Mouse (Mus musculus): ENCODE measurements around the gene Itpr1. TPM values are rescaled to one million over a fixed set of nuclear protein-coding genes. Genes with fewer than 3 reads are reported as not detected.

Gene Itpr1
- polyA plus RNA-seq, 1 experiment: 4.7 TPM

GRCm38 (mm10) chr6:108238011-108238410 is 25.1 kb downstream of the Itpr1 start:
- WGBS: 84% methylated on average over 4 of the region's 4 CpGs
- Histone ChIP-seq H3K27me3 (ENCODE audit: control insufficient read depth, insufficient read depth, low read length) (no peaks in the 10 kb centered on the region), H3K27ac (ENCODE audit: insufficient read depth, low read depth, low read length) (no peak overlapping the region), H3K4me1 (ENCODE audit: control insufficient read depth, insufficient read depth, insufficient read length, low read length) (no peaks in the 10 kb centered on the region; the same call in 1 of the 2 replicates), H3K4me3 (ENCODE audit: low read depth, low read length) (no peak overlapping the region), H3K36me3 (ENCODE audit: control insufficient read depth, insufficient read depth, low read length) (peaks cover 2% of the 10 kb centered on the region; the same call in 1 of the 2 replicates)
- no peak for TF ChIP-seq POLR2A (IDR thresholded peaks at IDR 0.05; ENCODE audit: low read depth, low read length)
- TF ChIP-seq CTCF (IDR thresholded peaks at IDR 0.05; ENCODE audit: extremely low read depth, insufficient read length, insufficient replicate concordance, low read depth, low read length): no peak

- whole genome bisulfite sequencing: 79% methylated on average over 4 of the region's 4 CpGs
- H3K36me3 ChIP-seq (ENCODE audit: control insufficient read depth, insufficient read depth, low read length): peaks cover 2% of the 10 kb centered on the region; the same call in 1 of the 2 replicates
- TF ChIP-seq CTCF (IDR thresholded peaks at IDR 0.05; ENCODE audit: extremely low read depth, insufficient read length, insufficient replicate concordance, low read depth, low read length): no peak
- TF ChIP-seq POLR2A (IDR thresholded peaks at IDR 0.05; ENCODE audit: low read depth, low read length): no peak
Observed at GRCm38 (mm10) chr6:108239056-108239455, 26.2 kb downstream of the Itpr1 start.

GRCm38 (mm10) chr6:108240004-108240403 is 27.1 kb downstream of the Itpr1 start:
- Histone ChIP-seq H3K27ac (ENCODE audit: insufficient read depth, low read depth, low read length) (no peak overlapping the region), H3K36me3 (ENCODE audit: control insufficient read depth, insufficient read depth, low read length) (peaks cover 2% of the 10 kb centered on the region; the same call in 1 of the 2 replicates), H3K4me1 (ENCODE audit: control insufficient read depth, insufficient read depth, insufficient read length, low read length) (no peaks in the 10 kb centered on the region; the same call in 1 of the 2 replicates), H3K27me3 (ENCODE audit: control insufficient read depth, insufficient read depth, low read length) (no peaks in the 10 kb centered on the region), H3K4me3 (ENCODE audit: low read depth, low read length) (no peak overlapping the region)
- TF ChIP-seq CTCF (IDR thresholded peaks at IDR 0.05; ENCODE audit: extremely low read depth, insufficient read length, insufficient replicate concordance, low read depth, low read length) (no peak), POLR2A (IDR thresholded peaks at IDR 0.05; ENCODE audit: low read depth, low read length) (no peak)
- WGBS: 67% methylated on average over 1 of the region's 1 CpGs

More at GRCm38 (mm10) chr6:108239056-108239455, 26.2 kb downstream of the Itpr1 start:
- no peaks in the 10 kb centered on the region; the same call in 1 of the 2 replicates for H3K4me1 ChIP-seq (ENCODE audit: control insufficient read depth, insufficient read depth, insufficient read length, low read length)
- no peaks in the 10 kb centered on the region for H3K27me3 ChIP-seq (ENCODE audit: control insufficient read depth, insufficient read depth, low read length)
- no peak overlapping the region for H3K27ac ChIP-seq (ENCODE audit: insufficient read depth, low read depth, low read length)
- no peak overlapping the region for H3K4me3 ChIP-seq (ENCODE audit: low read depth, low read length)

DNA sequence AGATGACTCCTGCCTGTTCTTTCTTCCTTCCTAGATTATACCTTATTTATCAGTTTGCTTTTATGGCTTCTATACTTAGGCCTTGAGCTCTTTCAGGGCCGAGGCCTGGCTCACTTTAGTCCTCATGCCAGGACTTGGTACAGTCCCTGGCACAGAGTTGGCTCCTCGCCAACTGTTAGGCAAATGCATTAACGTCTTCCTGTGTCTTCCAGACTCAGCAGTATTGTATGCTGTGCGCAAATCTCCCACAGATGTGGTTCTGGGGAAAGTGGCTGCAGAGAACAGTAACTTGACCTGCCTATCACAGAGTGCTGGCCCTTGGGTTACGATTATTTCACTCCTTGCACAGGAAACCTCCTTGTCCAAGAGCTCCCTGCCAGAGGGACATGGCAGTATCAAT is 27.9 kb downstream of the Itpr1 start:
- H3K4me3 ChIP-seq (ENCODE audit: low read depth, low read length): no peak overlapping the region

GRCm38 (mm10) chr6:108244571-108244970 is 31.7 kb downstream of the Itpr1 start:
- Histone ChIP-seq H3K36me3 (ENCODE audit: control insufficient read depth, insufficient read depth, low read length) (no peaks in the 10 kb centered on the region), H3K27ac (ENCODE audit: insufficient read depth, low read depth, low read length) (no peak overlapping the region), H3K27me3 (ENCODE audit: control insufficient read depth, insufficient read depth, low read length) (no peaks in the 10 kb centered on the region), H3K4me3 (ENCODE audit: low read depth, low read length) (no peak overlapping the region), H3K4me1 (ENCODE audit: control insufficient read depth, insufficient read depth, insufficient read length, low read length) (peaks cover 5% of the 10 kb centered on the region; the same call in 1 of the 2 replicates)
- WGBS: 88% methylated on average over 8 of the region's 8 CpGs
- TF ChIP-seq POLR2A (IDR thresholded peaks at IDR 0.05; ENCODE audit: low read depth, low read length) (no peak), CTCF (IDR thresholded peaks at IDR 0.05; ENCODE audit: extremely low read depth, insufficient read length, insufficient replicate concordance, low read depth, low read length) (no peak)

More for the DNA sequence above, 27.9 kb downstream of the Itpr1 start:
- TF ChIP-seq CTCF (IDR thresholded peaks at IDR 0.05; ENCODE audit: extremely low read depth, insufficient read length, insufficient replicate concordance, low read depth, low read length): no peak
- no peak for TF ChIP-seq POLR2A (IDR thresholded peaks at IDR 0.05; ENCODE audit: low read depth, low read length)
- H3K36me3 ChIP-seq (ENCODE audit: control insufficient read depth, insufficient read depth, low read length): peaks cover 2% of the 10 kb centered on the region; the same call in 1 of the 2 replicates
- H3K4me1 ChIP-seq (ENCODE audit: control insufficient read depth, insufficient read depth, insufficient read length, low read length): no peaks in the 10 kb centered on the region; the same call in 1 of the 2 replicates
- 36% methylated on average over 5 of the region's 5 CpGs for WGBS
- H3K27ac ChIP-seq (ENCODE audit: insufficient read depth, low read depth, low read length): no peak overlapping the region
- H3K27me3 ChIP-seq (ENCODE audit: control insufficient read depth, insufficient read depth, low read length): no peaks in the 10 kb centered on the region

DNA sequence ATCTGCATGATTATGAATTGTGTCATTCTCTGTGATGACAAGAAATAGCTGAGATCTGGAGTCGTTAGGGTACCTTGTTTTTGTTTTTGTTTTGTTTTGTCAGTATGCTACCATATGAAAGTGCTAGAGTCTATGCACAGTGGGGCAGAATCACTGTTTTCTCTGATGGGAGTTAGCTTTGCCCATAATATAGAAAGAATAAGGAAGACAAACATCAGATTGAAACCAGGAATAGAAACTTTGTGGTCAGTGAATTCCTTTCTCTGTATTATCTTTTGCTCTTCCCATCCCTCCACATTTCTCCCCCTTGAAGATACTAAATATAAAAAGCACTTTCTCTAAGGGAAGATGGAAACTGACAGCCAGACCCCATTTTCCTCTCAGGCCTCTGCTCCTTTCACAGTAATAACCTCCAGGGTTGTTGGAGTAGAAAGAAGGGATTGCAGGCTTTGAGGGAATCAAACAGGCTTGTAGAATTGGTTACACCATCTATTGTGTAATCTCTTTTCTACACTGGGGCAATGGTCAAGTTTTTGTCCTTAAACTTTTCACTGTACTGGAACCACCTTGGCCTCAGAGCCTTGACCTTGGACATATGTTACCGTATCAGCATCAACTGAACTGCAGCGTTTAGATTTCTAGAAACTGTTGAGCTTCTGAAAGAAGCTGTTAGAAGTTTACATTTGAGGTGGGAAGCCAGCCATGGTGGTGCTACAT is 33.6 kb downstream of the Itpr1 start:
- 69% methylated on average over 3 of the region's 3 CpGs for WGBS
- H3K27ac ChIP-seq (ENCODE audit: insufficient read depth, low read depth, low read length): no peak overlapping the region
- H3K36me3 ChIP-seq (ENCODE audit: control insufficient read depth, insufficient read depth, low read length): no peaks in the 10 kb centered on the region
- peaks cover 5% of the 10 kb centered on the region; the same call in 1 of the 2 replicates for H3K4me1 ChIP-seq (ENCODE audit: control insufficient read depth, insufficient read depth, insufficient read length, low read length)
- H3K27me3 ChIP-seq (ENCODE audit: control insufficient read depth, insufficient read depth, low read length): no peaks in the 10 kb centered on the region
- H3K4me3 ChIP-seq (ENCODE audit: low read depth, low read length): no peak overlapping the region
- no peak for TF ChIP-seq POLR2A (IDR thresholded peaks at IDR 0.05; ENCODE audit: low read depth, low read length)
- TF ChIP-seq CTCF (IDR thresholded peaks at IDR 0.05; ENCODE audit: extremely low read depth, insufficient read length, insufficient replicate concordance, low read depth, low read length): no peak

DNA sequence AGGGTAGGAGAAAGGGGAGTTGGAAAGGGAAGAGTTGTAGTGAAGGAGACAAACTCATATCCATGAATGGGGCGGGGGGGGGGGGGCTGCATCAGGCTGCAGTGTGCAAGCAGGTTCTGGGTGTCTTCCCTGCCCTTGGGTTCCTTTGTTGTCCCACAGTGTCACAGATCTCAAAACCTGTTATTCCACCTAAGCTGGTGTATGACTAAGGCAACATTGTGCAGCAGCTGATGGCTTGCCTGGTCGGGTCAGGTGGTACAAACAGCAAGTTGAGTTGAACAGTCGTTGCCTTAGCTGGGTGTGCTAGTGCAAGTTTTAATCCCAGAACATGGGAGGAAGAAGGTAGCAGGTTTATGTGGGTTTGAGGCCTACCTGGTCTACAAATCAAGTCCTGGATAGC is 34.3 kb downstream of the Itpr1 start:
- TF ChIP-seq POLR2A (IDR thresholded peaks at IDR 0.05; ENCODE audit: low read depth, low read length): no peak
- no peak for TF ChIP-seq CTCF (IDR thresholded peaks at IDR 0.05; ENCODE audit: extremely low read depth, insufficient read length, insufficient replicate concordance, low read depth, low read length)

More for the DNA sequence above, 34.3 kb downstream of the Itpr1 start:
- H3K36me3 ChIP-seq (ENCODE audit: control insufficient read depth, insufficient read depth, low read length): no peaks in the 10 kb centered on the region
- WGBS: 54% methylated on average over 3 of the region's 3 CpGs
- peaks cover 7% of the 10 kb centered on the region; the same call in 1 of the 2 replicates for H3K4me1 ChIP-seq (ENCODE audit: control insufficient read depth, insufficient read depth, insufficient read length, low read length)
- no peaks in the 10 kb centered on the region for H3K27me3 ChIP-seq (ENCODE audit: control insufficient read depth, insufficient read depth, low read length)
- H3K27ac ChIP-seq (ENCODE audit: insufficient read depth, low read depth, low read length): no peak overlapping the region
- no peak overlapping the region for H3K4me3 ChIP-seq (ENCODE audit: low read depth, low read length)
